Mouse (Mus musculus) midbrain, embryonic 10.5 days (tissue): ENCODE results near the gene Xlr5c. TPM values are rescaled to one million over a fixed set of nuclear protein-coding genes. Genes with fewer than 3 reads are reported as not detected.

ENCODE experiments used
- polyA plus RNA-seq: library from polyadenylated mRNA; unstranded; fragments of >200 nt; fragmentation: Nextera tagmentation; extraction: Ambion mirVana; gene quantifications from 2 replicates; pipeline ENCODE4 v1.2.1, GENCODE M21; 2016

Gene Xlr5c
- polyA plus RNA-seq, 1 experiment from 2014 or later = not detected

Other genes starting within 250 kb of the Xlr5c start
- 0.37 and 0.70 TPM in 2 replicates for gene Pnma3, start 228.2 kb downstream of the Xlr5c start, polyA plus RNA-seq
- 0.52 and 0.68 TPM in 2 replicates for gene Xlr4a, start 210.5 kb downstream of the Xlr5c start, polyA plus RNA-seq
- gene Xlr3a, start 195.9 kb downstream of the Xlr5c start, polyA plus RNA-seq = 2.0 and 3.4 TPM in 2 replicates
- 0.12 and 0.29 TPM in 2 replicates for gene Gm14685, start 175.9 kb downstream of the Xlr5c start, polyA plus RNA-seq
- not detected in 2 replicates for gene Xlr5b, start 144.2 kb downstream of the Xlr5c start, polyA plus RNA-seq
- 0.09 TPM in 1 of 2 replicates, not detected in the other for gene DXBay18, start 143.5 kb downstream of the Xlr5c start, polyA plus RNA-seq
- not detected in 2 replicates for gene Spin2d, start 116.0 kb downstream of the Xlr5c start, polyA plus RNA-seq
- 11.0 and 12.2 TPM in 2 replicates for gene Xlr3b, start 100.8 kb downstream of the Xlr5c start, polyA plus RNA-seq
- gene Xlr4b, start 78.6 kb downstream of the Xlr5c start, polyA plus RNA-seq = 0.31 and 0.55 TPM in 2 replicates
- 14.8 and 16.4 TPM in 2 replicates for gene F8a, start 64.7 kb downstream of the Xlr5c start, polyA plus RNA-seq
- gene Xlr4c, start 49.8 kb downstream of the Xlr5c start, polyA plus RNA-seq = not detected in 2 replicates
- gene Xlr3c, start 27.6 kb downstream of the Xlr5c start, polyA plus RNA-seq = not detected in 2 replicates
- not detected in 2 replicates for gene Xlr5a, start within 50 bp of the Xlr5c start, polyA plus RNA-seq
- gene Gm45015, start 43.9 kb upstream of the Xlr5c start, polyA plus RNA-seq = not detected in 2 replicates
- gene Zfp275, start 49.6 kb upstream of the Xlr5c start, polyA plus RNA-seq = 15.3 and 16.3 TPM in 2 replicates
- gene Gm18336, start 105.8 kb upstream of the Xlr5c start, polyA plus RNA-seq = not detected in 2 replicates
- gene Zfp92, start 118.1 kb upstream of the Xlr5c start, polyA plus RNA-seq = 0.06 and 0.11 TPM in 2 replicates
- not detected in 2 replicates for gene Trex2, start 142.4 kb upstream of the Xlr5c start, polyA plus RNA-seq
- 83.6 and 85.0 TPM in 2 replicates for gene Haus7, start 166.1 kb upstream of the Xlr5c start, polyA plus RNA-seq
- 16.4 and 27.9 TPM in 2 replicates for gene Bgn, start 190.6 kb upstream of the Xlr5c start, polyA plus RNA-seq
- 0.17 and 0.19 TPM in 2 replicates for gene Atp2b3, start 210.1 kb upstream of the Xlr5c start, polyA plus RNA-seq